Mouse (Mus musculus): ENCODE measurements around the gene Gsta3. TPM values are rescaled to one million over a fixed set of nuclear protein-coding genes. Genes with fewer than 3 reads are reported as not detected.
A peak's percentile ranks its signal among the peaks of the same experiment; 100 is the strongest.
"Not testable (repeated sequence)": the region's sequence is repeated elsewhere in the genome, so short reads cannot be mapped to it uniquely, and the experiment has no call there.

The Gsta3 gene
- polyA plus RNA-seq (2015; fragmentation: Nextera tagmentation; extraction: Ambion mirVana), result 14.0 and 17.8 TPM in 2 replicates

- peak within 1 kb of the TSS; percentile 25 for H3K27ac ChIP-seq (ENCODE audit: low read length)
- H3K4me1 ChIP-seq (ENCODE audit: control insufficient read depth, insufficient read depth, low read length), result 0 out of 2 replicates have a peak, but pooled peaks cover 4% of the 10 kb centered on the region
- 56% methylated on average over 7 of the region's 8 CpGs for WGBS
- no peaks in the 10 kb centered on the region for H3K36me3 ChIP-seq (ENCODE audit: control insufficient read depth, insufficient read depth, low read length)
- no peak within 1 kb of the TSS for H3K4me3 ChIP-seq (replicated peaks; ENCODE audit: low read length)
- peak; percentile 88 for ATAC-seq (ENCODE audit: insufficient read depth, low FRiP score)
- no peaks in the 10 kb centered on the region for H3K9me3 ChIP-seq (replicated peaks; ENCODE audit: control insufficient read depth, low read length)
- no peaks in the 10 kb centered on the region for H3K27me3 ChIP-seq (ENCODE audit: control insufficient read depth, insufficient read depth, low read length)
- 0 out of 2 replicates have a peak within 1 kb of the TSS, but pooled peaks have one; percentile 19 for H3K4me2 ChIP-seq (ENCODE audit: low read depth, low read length)
- H3K9ac ChIP-seq (ENCODE audit: low read length), result no peak within 1 kb of the TSS
Observed at GRCm38 (mm10) chr1:21239911-21240898, at the start of gene Gsta3. Gene Gsta3, plus strand, starts transcription at chr1:21240589.

- Histone ChIP-seq H3K27me3 (ENCODE audit: control insufficient read depth, insufficient read depth, low read length) (no peaks in the 10 kb centered on the region), H3K4me2 (ENCODE audit: low read depth, low read length) (no peak overlapping the region), H3K9me3 (replicated peaks; ENCODE audit: control insufficient read depth, low read length) (no peaks in the 10 kb centered on the region), H3K4me3 (replicated peaks; ENCODE audit: low read length) (no peak overlapping the region), H3K9ac (ENCODE audit: low read length) (no peak overlapping the region), H3K27ac (ENCODE audit: low read length) (no peak overlapping the region), H3K4me1 (ENCODE audit: control insufficient read depth, insufficient read depth, low read length) (no peaks in the 10 kb centered on the region), H3K36me3 (ENCODE audit: control insufficient read depth, insufficient read depth, low read length) (no peaks in the 10 kb centered on the region)
- WGBS, result 91% methylated on average over 1 of the region's 1 CpGs
- ATAC-seq (ENCODE audit: insufficient read depth, low FRiP score), result no peak
Observed at GRCm38 (mm10) chr1:21206241-21206640, 34.1 kb upstream of the Gsta3 start.

- 24% methylated on average over 3 of the region's 3 CpGs for WGBS
- H3K27ac ChIP-seq (ENCODE audit: low read length); H3K27me3 ChIP-seq (ENCODE audit: control insufficient read depth, insufficient read depth, low read length); H3K4me2 ChIP-seq (ENCODE audit: low read depth, low read length); H3K36me3 ChIP-seq (ENCODE audit: control insufficient read depth, insufficient read depth, low read length); H3K4me1 ChIP-seq (ENCODE audit: control insufficient read depth, insufficient read depth, low read length); H3K9me3 ChIP-seq (replicated peaks; ENCODE audit: control insufficient read depth, low read length); ATAC-seq (ENCODE audit: insufficient read depth, low FRiP score); H3K9ac ChIP-seq (ENCODE audit: low read length); H3K4me3 ChIP-seq (replicated peaks; ENCODE audit: low read length): not testable (repeated sequence)
Observed at GRCm38 (mm10) chr1:21213537-21213936, 26.9 kb upstream of the Gsta3 start.

GRCm38 (mm10) chr1:21213991-21214692, 26.2 kb upstream of the Gsta3 start:
- not testable (repeated sequence) for H3K9me3 ChIP-seq (replicated peaks; ENCODE audit: control insufficient read depth, low read length); H3K27me3 ChIP-seq (ENCODE audit: control insufficient read depth, insufficient read depth, low read length); ATAC-seq (ENCODE audit: insufficient read depth, low FRiP score); H3K36me3 ChIP-seq (ENCODE audit: control insufficient read depth, insufficient read depth, low read length); H3K4me2 ChIP-seq (ENCODE audit: low read depth, low read length); H3K9ac ChIP-seq (ENCODE audit: low read length); H3K4me1 ChIP-seq (ENCODE audit: control insufficient read depth, insufficient read depth, low read length); H3K27ac ChIP-seq (ENCODE audit: low read length); H3K4me3 ChIP-seq (replicated peaks; ENCODE audit: low read length)
- WGBS, result 67% methylated on average over 6 of the region's 6 CpGs

- Histone ChIP-seq H3K4me2 (ENCODE audit: low read depth, low read length) (peak within 1 kb of the TSS; percentile 74), H3K36me3 (ENCODE audit: control insufficient read depth, insufficient read depth, low read length) (no peaks in the 10 kb centered on the region), H3K27me3 (ENCODE audit: control insufficient read depth, insufficient read depth, low read length) (no peaks in the 10 kb centered on the region), H3K9me3 (replicated peaks; ENCODE audit: control insufficient read depth, low read length) (no peaks in the 10 kb centered on the region), H3K4me3 (replicated peaks; ENCODE audit: low read length) (peak within 1 kb of the TSS; percentile 61), H3K9ac (ENCODE audit: low read length) (peak within 1 kb of the TSS; percentile 85), H3K4me1 (ENCODE audit: control insufficient read depth, insufficient read depth, low read length) (peaks cover 6% of the 10 kb centered on the region; the same call in 1 of the 2 replicates), H3K27ac (ENCODE audit: low read length) (peak within 1 kb of the TSS; percentile 60; the same call in 1 of the 2 replicates)
- peak; percentile 88 for ATAC-seq (ENCODE audit: insufficient read depth, low FRiP score)
- 0% methylated on average over 17 of the region's 17 CpGs for WGBS
Observed at GRCm38 (mm10) chr1:21218489-21218919, 21.9 kb upstream of the Gsta3 start, which contains the start of gene Tmem14a. Gene Tmem14a, plus strand, starts transcription at chr1:21218575.

GRCm38 (mm10) chr1:21227756-21228395, 12.5 kb upstream of the Gsta3 start:
- Histone ChIP-seq H3K36me3 (ENCODE audit: control insufficient read depth, insufficient read depth, low read length) (no peaks in the 10 kb centered on the region), H3K27me3 (ENCODE audit: control insufficient read depth, insufficient read depth, low read length) (no peaks in the 10 kb centered on the region), H3K4me1 (ENCODE audit: control insufficient read depth, insufficient read depth, low read length) (peaks cover 7% of the 10 kb centered on the region; the same call in 1 of the 2 replicates), H3K4me2 (ENCODE audit: low read depth, low read length) (no peak overlapping the region), H3K9me3 (replicated peaks; ENCODE audit: control insufficient read depth, low read length) (no peaks in the 10 kb centered on the region), H3K4me3 (replicated peaks; ENCODE audit: low read length) (no peak overlapping the region), H3K27ac (ENCODE audit: low read length) (no peak overlapping the region), H3K9ac (ENCODE audit: low read length) (no peak overlapping the region)
- 90% methylated on average over 6 of the region's 6 CpGs for WGBS
- ATAC-seq (ENCODE audit: insufficient read depth, low FRiP score), result no peak

GRCm38 (mm10) chr1:21228740-21229722, 11.4 kb upstream of the Gsta3 start:
- ATAC-seq (ENCODE audit: insufficient read depth, low FRiP score), result not testable (repeated sequence)
- WGBS, result 67% methylated on average over 15 of the region's 15 CpGs

GRCm38 (mm10) chr1:21230376-21230775, 10.0 kb upstream of the Gsta3 start:
- H3K4me2 ChIP-seq (ENCODE audit: low read depth, low read length), result no peak overlapping the region
- H3K27me3 ChIP-seq (ENCODE audit: control insufficient read depth, insufficient read depth, low read length), result no peaks in the 10 kb centered on the region
- no peak for ATAC-seq (ENCODE audit: insufficient read depth, low FRiP score)
- H3K4me3 ChIP-seq (replicated peaks; ENCODE audit: low read length), result no peak overlapping the region
- H3K9ac ChIP-seq (ENCODE audit: low read length), result no peak overlapping the region
- peaks cover 7% of the 10 kb centered on the region; the same call in 1 of the 2 replicates for H3K4me1 ChIP-seq (ENCODE audit: control insufficient read depth, insufficient read depth, low read length)
- 64% methylated on average over 2 of the region's 2 CpGs for WGBS
- no peak overlapping the region for H3K27ac ChIP-seq (ENCODE audit: low read length)
- H3K36me3 ChIP-seq (ENCODE audit: control insufficient read depth, insufficient read depth, low read length), result no peaks in the 10 kb centered on the region
- no peaks in the 10 kb centered on the region for H3K9me3 ChIP-seq (replicated peaks; ENCODE audit: control insufficient read depth, low read length)

More at GRCm38 (mm10) chr1:21228740-21229722, 11.4 kb upstream of the Gsta3 start:
- not testable (repeated sequence) for H3K27me3 ChIP-seq (ENCODE audit: control insufficient read depth, insufficient read depth, low read length); H3K36me3 ChIP-seq (ENCODE audit: control insufficient read depth, insufficient read depth, low read length); H3K4me3 ChIP-seq (replicated peaks; ENCODE audit: low read length); H3K27ac ChIP-seq (ENCODE audit: low read length); H3K9me3 ChIP-seq (replicated peaks; ENCODE audit: control insufficient read depth, low read length); H3K9ac ChIP-seq (ENCODE audit: low read length); H3K4me1 ChIP-seq (ENCODE audit: control insufficient read depth, insufficient read depth, low read length); H3K4me2 ChIP-seq (ENCODE audit: low read depth, low read length)
